Mouse (Mus musculus) MEL (cell line): ENCODE data around the gene Polr2l.

ENCODE experiments used
- CTCF ChIP-seq, 3 experiments: IDR thresholded peaks in 2 of 3; conservative IDR thresholded peaks in 1 of 3; 2 replicates each; pipeline ENCODE4 v1.5.1; 2011 to 2012; ENCODE audit warnings: low read length in 3 of 3, low read depth in 2 of 3, mild to moderate bottlenecking in 2 of 3, improper control_type of control experiment in 1 of 3, inconsistent platforms in 1 of 3, mixed read lengths in 1 of 3, moderate library complexity in 1 of 3; ENCODE audit not compliant: control insufficient read depth in 1 of 3, insufficient read depth in 1 of 3, poor library complexity in 1 of 3, severe bottlenecking in 1 of 3
- E2F4 ChIP-seq: IDR thresholded peaks from 2 replicates; pipeline ENCODE4 v1.6.1; 2011; ENCODE audit warnings: low read depth, low read length, improper control_type of control experiment, borderline replicate concordance
- KAT2A ChIP-seq: conservative IDR thresholded peaks from 2 replicates; pipeline ENCODE4 v1.6.1; 2012; ENCODE audit warnings: low read depth, low read length, improper control_type of control experiment, inconsistent platforms
- MAFK ChIP-seq: IDR thresholded peaks from 2 replicates; pipeline ENCODE4 v1.6.1; 2011; ENCODE audit warnings: low read depth, mild to moderate bottlenecking, low read length, improper control_type of control experiment, borderline replicate concordance
- MXI1 ChIP-seq: IDR thresholded peaks from 2 replicates; pipeline ENCODE4 v1.6.1; 2011; ENCODE audit warnings: mild to moderate bottlenecking, low read depth, low read length, improper control_type of control experiment
- NELFE ChIP-seq: IDR thresholded peaks from 2 replicates; pipeline ENCODE4 v1.6.1; 2011; ENCODE audit warnings: low read depth, low read length, improper control_type of control experiment
- RAD21 ChIP-seq: IDR thresholded peaks from 2 replicates; pipeline ENCODE4 v1.6.1; 2011; ENCODE audit warnings: mild to moderate bottlenecking, low read depth, low read length, improper control_type of control experiment
- RCOR1 ChIP-seq: IDR thresholded peaks from 2 replicates; pipeline ENCODE4 v1.6.1; 2012; ENCODE audit warnings: low read depth, mild to moderate bottlenecking, inconsistent platforms, low read length, improper control_type of control experiment
- SIN3A ChIP-seq: IDR thresholded peaks from 2 replicates; pipeline ENCODE4 v1.6.1; 2012; ENCODE audit warnings: low read length, improper control_type of control experiment, inconsistent platforms
- UBTF ChIP-seq: IDR thresholded peaks from 2 replicates; pipeline ENCODE4 v1.6.1; 2012; ENCODE audit warnings: low read depth, mild to moderate bottlenecking, inconsistent platforms, low read length, improper control_type of control experiment, moderate library complexity, borderline replicate concordance; ENCODE audit not compliant: insufficient read depth

DNA sequence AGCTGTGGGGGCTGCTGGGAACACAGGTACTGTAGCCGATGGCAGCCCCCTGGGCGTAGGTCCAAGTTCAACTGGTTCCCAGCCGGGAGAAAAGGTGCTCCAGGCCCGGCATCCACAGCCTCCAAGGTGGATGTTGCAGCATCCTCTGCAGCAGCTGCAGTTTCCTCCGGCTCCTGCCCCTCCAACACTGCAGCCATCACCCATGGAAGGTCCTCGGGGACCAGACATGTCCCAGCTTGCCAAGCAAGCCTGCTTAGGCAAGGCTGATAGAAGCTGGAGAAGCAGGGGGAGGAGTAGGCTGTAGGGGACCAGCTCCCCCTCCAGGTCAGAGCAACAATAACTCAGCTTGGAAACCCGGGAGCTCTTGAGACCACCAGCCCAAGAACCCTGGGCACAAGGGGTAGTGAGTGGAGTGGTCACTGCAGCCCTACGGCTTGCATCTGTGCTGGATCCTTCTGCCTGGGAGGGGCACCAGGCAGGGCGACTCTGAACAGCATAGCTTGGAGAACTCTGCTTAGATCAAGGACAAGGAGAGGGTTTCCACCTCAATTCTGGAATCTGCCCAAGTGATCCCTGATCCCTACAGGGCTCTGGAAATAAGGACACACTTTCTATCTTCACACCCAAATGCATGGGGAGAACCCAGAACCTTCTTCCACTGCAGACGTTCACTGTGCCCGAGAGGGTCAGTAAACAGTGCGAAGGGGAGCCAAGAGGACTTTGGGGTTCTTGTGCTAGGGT, 31.7 kb downstream of the Polr2l start:
- TF ChIP-seq RCOR1 (no peak), KAT2A (no peak), CTCF (IDR thresholded peaks at IDR 0.05 in 2 of 3, conservative IDR thresholded peaks at IDR 0.05 in 1 of 3; ENCODE audit: control insufficient read depth in 1 of 3, insufficient read depth in 1 of 3, low read depth in 2 of 3, low read length in 3 of 3, poor library complexity in 1 of 3, severe bottlenecking in 1 of 3) (peak; percentile 55 to 65 (median 60)), MAFK (no peak), E2F4 (no peak), UBTF (no peak), NELFE (no peak), RAD21 (peak; percentile 51), MXI1 (no peak), SIN3A (no peak)
